Mouse (Mus musculus): ENCODE measurements around the gene Mthfsd. TPM values are rescaled to one million over a fixed set of nuclear protein-coding genes. Genes with fewer than 3 reads are reported as not detected.

The Mthfsd gene
- total RNA-seq, 2 experiments from 2014 or later, result 13.0 to 17.7 TPM

GRCm38 (mm10) chr8:121072406-121073130 lies 35.6 kb downstream of the Mthfsd start:
- no peak for DNase-seq

GRCm38 (mm10) chr8:121071454-121071853 lies 36.7 kb downstream of the Mthfsd start:
- no peak for DNase-seq

GRCm38 (mm10) chr8:121063649-121064048 lies 44.5 kb downstream of the Mthfsd start:
- no peak for DNase-seq

- no peak for DNase-seq
Observed at GRCm38 (mm10) chr8:121062521-121062920, 45.7 kb downstream of the Mthfsd start.

- no peak for DNase-seq
Observed at GRCm38 (mm10) chr8:121059098-121059497, 49.1 kb downstream of the Mthfsd start.

- no peak for DNase-seq
Observed at GRCm38 (mm10) chr8:121058081-121058480, 50.1 kb downstream of the Mthfsd start.

GRCm38 (mm10) chr8:121047441-121047840 lies 60.8 kb downstream of the Mthfsd start:
- no peak for DNase-seq

- no peak for DNase-seq
Observed at GRCm38 (mm10) chr8:121043719-121044440, 64.3 kb downstream of the Mthfsd start.

Small RNA genes lying within 50 kb of the gene (microRNA-seq; reads per million reads assigned to microRNA genes)
- gene Gm27530, result 0 reads per million in 2 experiments

Other genes starting within 250 kb of the Mthfsd start
- gene Foxf1, start 24.0 kb downstream of the Mthfsd start, total RNA-seq (2021), result under 1 TPM; 0.16 to 0.27 TPM
- gene Foxc2, start 7.8 kb upstream of the Mthfsd start, total RNA-seq (2021), result 1 to 10 TPM in 1 of 2 experiments, under 1 TPM in 1; 0.78 to 1.1 TPM
- under 1 TPM; 0.09 to 0.27 TPM for gene Foxl1, start 19.5 kb upstream of the Mthfsd start, total RNA-seq (2021)